Mouse (Mus musculus): ENCODE results near the gene Cabcoco1.
A peak's percentile ranks its signal among the peaks of the same experiment; 100 is the strongest.

Cabcoco1 gene

GRCm38 (mm10) chr10:68541139-68541942 is at the start of gene Cabcoco1:
Gene Cabcoco1 (minus strand): TSS chr10:68541896.
- peak; percentile 54 for DNase-seq (ENCODE audit: low spot score)

DNA sequence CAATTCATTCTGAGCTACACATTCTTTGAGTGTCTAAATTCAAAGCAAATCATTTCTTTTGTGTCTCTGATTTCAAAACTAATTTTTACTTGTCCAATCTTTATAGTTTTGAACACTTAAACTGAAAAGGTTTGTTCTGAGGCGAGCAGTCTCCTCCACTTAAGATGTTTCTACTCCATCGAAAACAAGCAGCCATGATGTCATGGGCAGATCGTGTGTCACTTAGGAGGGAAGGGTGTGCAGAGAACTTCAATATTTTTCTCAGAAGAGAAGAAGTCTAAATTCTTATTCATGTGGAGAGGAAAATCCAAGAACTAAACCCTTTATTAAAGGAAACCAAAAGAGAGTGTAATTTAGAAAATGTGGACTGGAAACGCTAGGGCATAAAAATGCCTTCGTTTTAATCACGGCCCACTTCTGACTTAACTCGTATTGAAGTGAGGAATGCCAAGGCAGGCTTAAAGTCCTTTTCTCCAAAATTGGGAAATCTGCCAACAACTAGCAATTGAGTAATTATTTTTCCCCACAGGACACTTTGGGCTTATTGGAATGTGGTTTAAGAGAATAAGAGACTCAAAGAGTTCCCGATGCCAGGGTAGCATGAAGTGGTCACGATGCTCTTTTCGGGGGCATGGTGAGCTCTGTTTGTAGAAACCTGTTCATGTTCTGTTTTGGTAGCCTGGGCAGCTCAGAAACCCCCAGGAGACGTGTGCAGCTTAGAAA is 48.0 kb upstream of the Cabcoco1 start:
- DNase-seq (ENCODE audit: low spot score) = no peak

DNA sequence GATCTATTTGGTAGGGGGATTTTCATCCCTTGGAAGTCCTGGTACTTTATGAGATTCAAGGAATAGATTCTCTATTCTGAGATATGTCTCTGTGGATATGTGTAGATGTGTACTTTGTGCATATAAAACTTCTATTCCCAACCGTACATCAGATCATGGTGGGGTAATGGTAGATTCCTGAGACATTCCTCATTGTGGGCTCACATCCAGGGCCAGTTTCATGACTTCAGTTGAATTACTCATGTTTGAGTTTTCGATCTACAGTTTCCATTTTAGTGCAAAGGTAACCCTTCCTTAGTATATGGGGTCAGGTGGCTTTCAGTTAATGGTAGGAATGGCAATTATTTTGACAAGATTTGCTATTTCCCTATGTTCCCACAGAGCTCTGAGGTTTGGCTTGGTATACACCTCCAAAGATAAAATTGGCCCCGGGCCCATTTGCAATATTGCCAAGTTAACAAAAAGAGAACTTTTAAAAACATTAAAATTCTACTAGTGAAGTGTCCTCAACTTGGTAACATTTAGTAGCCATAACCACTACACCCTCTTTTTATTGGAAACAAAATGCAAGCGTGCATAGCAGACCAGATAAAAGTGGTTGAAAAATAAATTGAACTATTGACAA is 45.8 kb upstream of the Cabcoco1 start:
- DNase-seq (ENCODE audit: low spot score) = no peak

DNA sequence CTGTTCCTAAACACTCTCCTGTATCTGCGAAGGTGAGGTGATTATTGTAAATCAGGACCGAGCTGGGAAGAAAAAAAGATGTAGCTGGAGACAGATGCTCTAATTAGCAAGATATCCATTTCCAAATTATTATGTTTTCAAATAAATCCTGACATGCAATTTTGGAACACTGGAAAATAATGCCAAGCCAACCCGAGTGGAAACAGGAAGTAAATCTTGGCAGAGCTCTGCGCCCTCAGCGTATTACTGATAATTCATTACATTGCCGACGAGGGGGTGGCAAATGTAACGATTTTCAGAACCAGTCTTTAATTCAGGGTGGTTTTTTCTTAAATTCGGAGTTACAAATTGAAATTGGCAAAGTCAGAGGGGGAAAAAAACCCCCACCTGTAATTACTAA is 35.6 kb upstream of the Cabcoco1 start:
- no peak for DNase-seq (ENCODE audit: low spot score)

GRCm38 (mm10) chr10:68568172-68568571 is 26.5 kb upstream of the Cabcoco1 start:
- no peak for DNase-seq (ENCODE audit: low spot score)

DNA sequence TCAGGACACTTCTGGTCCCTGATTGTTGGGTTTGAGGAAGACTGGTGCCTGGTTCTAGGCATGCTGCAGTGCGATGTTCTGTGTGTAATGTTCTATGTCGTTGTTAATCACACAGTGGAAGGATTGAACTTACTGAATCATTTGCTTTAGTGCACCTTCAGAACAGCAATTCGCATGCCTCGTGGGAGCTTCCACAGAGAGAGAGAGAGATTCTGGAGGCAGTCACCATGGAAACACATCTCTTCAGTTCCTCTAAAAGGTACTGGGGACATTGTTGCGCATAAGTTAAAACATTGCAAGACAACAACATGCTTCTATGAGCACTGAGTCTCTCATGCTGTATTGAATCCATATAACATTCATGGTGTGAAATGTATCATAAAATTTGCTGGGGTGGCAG is 20.6 kb upstream of the Cabcoco1 start:
- peak; percentile 24 for DNase-seq (ENCODE audit: low spot score)

GRCm38 (mm10) chr10:68558828-68559219 is 17.1 kb upstream of the Cabcoco1 start:
- DNase-seq (ENCODE audit: low spot score) = no peak

DNA sequence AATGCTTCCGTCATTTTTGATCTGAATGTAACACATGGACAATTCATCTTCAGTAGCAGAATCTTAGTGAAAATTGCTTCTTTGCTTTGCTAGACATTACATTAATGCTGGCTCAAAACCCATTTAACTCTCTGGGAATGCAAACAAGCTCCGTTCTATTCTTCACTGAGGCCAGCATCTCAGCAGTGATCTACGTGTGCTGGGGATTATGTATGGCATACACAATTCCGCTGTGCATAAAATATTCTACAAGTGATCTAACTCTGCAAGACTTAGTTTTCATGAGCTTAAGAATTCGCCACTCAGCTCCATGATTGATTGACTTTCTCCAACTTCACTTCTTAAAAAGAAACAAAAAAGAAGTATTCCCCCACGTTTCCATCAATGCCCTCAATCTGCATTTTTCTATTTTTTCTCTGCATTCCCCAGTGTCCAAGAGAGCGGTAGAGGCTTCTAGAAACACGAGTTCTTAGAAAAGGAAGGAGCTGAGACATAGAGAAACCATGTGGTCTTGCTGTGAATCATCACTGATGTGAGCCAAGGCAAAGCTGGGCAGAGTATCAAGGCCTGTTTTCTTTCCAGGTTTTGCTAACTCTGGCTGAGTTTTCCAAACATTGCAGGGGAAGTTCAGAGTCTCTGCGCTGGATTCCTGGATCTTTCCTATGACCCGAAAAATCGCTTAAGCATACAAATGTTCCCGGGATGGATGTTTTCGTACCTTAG is 16.6 kb upstream of the Cabcoco1 start:
- DNase-seq (ENCODE audit: low spot score) = peak; percentile 36

GRCm38 (mm10) chr10:68553677-68554076 is 12.0 kb upstream of the Cabcoco1 start:
- DNase-seq (ENCODE audit: low spot score) = no peak

- DNase-seq (ENCODE audit: low spot score) = no peak
Observed at GRCm38 (mm10) chr10:68552556-68552955, 10.9 kb upstream of the Cabcoco1 start.

DNA sequence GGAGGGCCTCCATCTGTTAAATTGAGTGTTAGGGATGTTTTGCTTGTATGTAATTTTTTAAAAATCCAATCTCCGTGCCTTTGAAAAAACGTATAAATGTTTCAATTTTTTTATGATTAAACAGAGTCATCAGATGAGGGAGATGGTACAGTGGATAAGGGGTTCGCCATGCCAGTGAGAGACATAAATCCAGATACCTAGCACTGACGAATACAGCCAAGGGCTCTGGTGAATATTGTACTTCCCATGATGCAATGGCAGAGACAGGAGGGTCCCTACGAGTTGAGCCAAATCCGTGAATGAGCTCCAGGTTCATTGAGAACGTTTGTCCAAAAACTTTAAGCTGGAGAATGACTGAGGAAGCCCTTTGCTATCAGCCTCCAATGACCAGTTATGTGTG is 9.6 kb upstream of the Cabcoco1 start:
- DNase-seq (ENCODE audit: low spot score) = no peak

GRCm38 (mm10) chr10:68550668-68551267 is 9.1 kb upstream of the Cabcoco1 start:
- no peak for DNase-seq (ENCODE audit: low spot score)

DNA sequence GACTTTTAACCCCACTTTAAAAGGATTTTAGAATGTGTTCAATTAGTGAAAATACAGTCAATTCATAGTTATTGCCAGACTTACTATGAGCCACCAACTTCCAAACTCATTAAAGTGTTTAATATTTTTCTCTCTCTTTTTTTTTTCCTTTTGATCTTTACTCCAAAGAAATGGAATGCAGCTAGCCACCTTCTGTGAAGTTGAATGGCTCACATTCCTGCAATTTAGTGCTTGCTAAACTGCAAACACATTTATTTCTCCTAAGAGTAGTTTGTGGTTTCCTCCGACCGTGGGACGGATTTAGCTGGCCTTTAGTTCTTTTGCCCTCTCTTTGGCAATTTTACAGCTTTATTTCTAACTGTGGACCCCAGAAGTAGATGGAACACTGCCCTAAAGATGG is 1.4 kb upstream of the Cabcoco1 start:
- DNase-seq (ENCODE audit: low spot score) = no peak

GRCm38 (mm10) chr10:68541943-68542420 is 286 bp upstream of the Cabcoco1 start:
- DNase-seq (ENCODE audit: low spot score) = no peak

DNA sequence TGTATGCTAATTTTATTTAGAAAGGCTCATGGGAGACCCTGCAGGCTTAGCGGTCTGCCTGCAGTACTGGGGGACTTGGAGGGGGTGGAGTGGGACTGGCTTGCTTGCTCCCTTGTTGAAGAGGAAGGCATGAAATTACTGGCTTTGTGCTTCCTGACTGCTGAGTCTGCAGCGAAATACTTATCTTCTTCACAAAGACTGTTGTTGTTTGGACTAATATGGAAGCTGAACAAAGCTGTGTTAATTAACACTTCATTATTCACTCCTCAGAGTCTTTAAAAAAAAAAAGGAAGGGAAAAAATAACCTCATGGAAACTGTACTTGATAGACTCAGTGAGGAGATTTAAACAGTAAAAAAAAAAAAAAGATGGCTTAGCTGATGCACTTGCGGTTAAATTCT is 1.1 kb downstream of the Cabcoco1 start:
- no peak for DNase-seq (ENCODE audit: low spot score)

DNA sequence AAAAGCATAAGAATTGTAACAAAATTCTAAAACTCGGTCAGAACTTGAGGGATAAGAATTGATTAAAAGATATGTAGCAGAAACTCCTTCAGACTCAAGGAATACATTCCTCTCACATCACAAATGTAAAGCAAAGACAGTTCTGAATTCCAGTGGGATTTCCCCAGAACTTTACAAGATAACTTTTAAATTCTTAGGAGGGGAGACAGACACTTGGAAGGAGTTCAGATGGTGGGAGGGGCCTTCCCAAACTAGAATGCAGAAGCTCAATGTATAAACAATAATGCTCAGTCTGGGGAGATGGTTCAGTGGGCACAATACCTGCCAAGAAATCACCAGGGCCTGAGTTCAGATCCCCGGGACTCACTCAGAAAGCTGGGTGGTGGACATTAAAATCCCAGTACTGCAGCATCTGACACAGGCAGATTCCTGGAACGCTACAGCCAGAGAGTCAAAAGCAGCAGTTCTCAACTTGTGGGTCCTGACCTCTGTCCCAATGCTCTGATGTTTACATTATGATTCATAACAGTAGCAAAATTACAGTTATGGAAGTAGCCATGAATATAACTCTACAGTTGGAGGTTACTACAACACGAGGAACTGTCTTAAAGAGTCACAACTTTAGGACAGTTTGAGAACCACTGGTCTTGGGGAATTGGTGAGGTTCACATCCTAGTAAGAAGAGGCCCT is 4.3 kb downstream of the Cabcoco1 start:
- DNase-seq (ENCODE audit: low spot score) = no peak

DNA sequence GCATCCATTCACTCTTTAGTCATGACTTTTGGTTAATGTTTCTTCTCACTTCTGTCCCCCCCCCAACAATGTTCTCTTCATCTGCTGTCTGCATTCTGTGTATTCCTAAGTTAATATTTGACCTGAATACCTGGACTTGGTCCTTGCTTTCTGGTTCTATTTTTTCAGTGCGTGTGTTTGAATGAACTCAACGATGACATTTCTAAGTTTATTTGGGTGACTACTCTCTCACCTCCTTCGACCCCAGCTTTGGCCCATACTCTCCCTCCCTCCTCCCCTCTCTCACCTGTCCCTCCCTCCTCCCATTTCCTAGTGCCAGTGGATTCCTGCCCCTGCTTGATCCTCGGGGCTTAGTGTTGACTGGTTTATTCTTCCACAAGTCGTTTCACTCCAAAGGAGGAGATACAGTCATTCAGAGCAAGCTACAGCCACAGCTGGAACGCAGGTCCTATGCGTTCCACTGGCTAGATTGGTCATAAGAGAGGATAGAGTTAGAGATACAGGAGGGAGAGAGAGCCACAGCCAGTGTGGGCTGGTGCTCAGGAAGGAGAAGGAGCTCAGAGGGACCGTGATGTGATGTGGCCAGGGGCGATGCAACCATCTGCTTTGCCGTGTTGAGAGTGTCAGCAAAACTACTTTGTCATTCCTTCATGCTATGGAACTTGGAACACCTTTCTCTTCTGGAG is 12.2 kb downstream of the Cabcoco1 start:
- DNase-seq (ENCODE audit: low spot score) = no peak

- no peak for DNase-seq (ENCODE audit: low spot score)
Observed at GRCm38 (mm10) chr10:68528958-68529357, 12.7 kb downstream of the Cabcoco1 start.

DNA sequence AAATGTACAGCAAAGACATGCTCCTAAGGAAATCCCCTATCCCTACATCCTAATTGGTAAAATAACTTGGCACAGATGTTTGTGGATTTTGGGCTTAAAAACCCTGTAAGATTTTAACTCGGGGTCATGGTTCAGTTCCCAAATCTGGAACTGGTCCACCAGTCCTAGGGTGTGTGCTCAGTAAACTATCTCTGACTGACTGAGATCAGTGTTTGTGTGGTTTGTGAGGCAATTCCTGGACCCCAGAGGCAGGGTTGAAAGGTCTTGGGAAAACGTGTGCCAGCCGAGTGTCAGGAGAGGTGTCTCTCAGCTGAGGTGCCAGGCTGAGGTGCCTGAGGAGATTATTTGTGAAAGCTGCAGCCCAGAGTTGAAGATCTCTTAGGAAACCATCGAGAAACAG is 19.6 kb downstream of the Cabcoco1 start:
- no peak for DNase-seq (ENCODE audit: low spot score)

GRCm38 (mm10) chr10:68512433-68513019 is 29.2 kb downstream of the Cabcoco1 start:
- DNase-seq (ENCODE audit: low spot score) = peak; percentile 12

All from left cerebral cortex, adult 11 months (tissue).